Mouse (Mus musculus) olfactory bulb, adult 2 months (tissue): ENCODE results near the gene Hnrnpul1.

Experiments used
- CTCF ChIP-seq: fragments of 200-500 bp; IDR thresholded peaks from 2 replicates; pipeline ENCODE4 v1.5.1; 2012; ENCODE audit warnings: low read depth, mild to moderate bottlenecking, low read length, moderate library complexity; ENCODE audit not compliant: insufficient read depth
- POLR2A ChIP-seq: fragments of 200-500 bp; IDR thresholded peaks from 2 replicates; pipeline ENCODE4 v1.6.1; 2012; ENCODE audit warnings: mild to moderate bottlenecking, low read depth, low read length, moderate library complexity; ENCODE audit not compliant: insufficient read depth

DNA sequence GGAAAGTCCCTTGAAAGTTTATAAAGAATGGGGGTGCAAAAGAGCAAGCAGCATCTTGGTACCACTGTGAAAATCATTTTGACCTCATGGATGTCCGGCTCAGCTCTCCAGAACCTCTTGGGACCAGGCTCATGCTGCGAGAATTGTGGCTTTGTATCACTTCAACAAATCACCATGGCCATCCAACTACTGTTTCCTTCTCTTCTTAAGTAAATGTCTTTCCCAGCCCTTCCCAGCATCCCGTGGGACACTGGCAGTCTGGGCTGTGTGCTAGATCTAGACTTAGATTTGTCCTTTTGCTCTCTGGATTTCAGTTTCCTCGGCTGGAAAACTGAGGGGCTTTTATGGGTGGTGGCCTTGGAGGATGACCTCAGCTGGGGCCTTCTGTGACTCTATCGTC, 13.7 kb upstream of the Hnrnpul1 start:
- TF ChIP-seq CTCF: no peak
- TF ChIP-seq POLR2A: no peak
